Mouse (Mus musculus) regulatory T cell (primary cell): Measurements from ENCODE around the gene Ugcg.
"Not testable (repeated sequence)": the region's sequence is repeated elsewhere in the genome, so short reads cannot be mapped to it uniquely, and the experiment has no call there.

Source experiments
- in situ Hi-C: fragments of 300-600 bp; cut with MboI, MseI; formaldehyde crosslinking; loops from one replicate; pipeline ENCODE4 v1.15.1; 2025; ENCODE audit warnings: high pct_unique_total_duplicates

Gene Ugcg

DNA sequence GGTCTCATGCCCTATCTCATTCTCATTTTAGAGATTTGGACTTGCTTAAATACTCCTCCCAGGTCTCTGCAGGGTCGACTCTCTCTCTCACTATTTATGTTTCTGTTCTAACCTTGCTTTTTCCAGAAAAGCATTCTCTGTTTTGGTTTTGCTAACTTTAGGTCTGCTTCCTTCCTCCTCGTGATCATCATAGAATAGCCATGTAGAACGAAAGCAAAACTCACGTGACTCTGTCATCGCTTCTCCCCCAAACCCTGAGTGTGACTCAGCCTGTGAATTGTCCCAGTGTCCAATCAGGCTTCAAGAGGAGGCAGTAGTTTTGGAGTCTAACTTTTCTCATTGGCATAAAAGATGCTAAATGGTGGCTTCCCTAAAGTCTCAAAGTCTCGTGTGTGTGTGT lies 65.3 kb downstream of the Ugcg start:
- in situ Hi-C loops, result loop anchor here (5.0 kb wide), 1 partner anchor 52 kb away; no protein-coding TSS in a partner anchor

DNA sequence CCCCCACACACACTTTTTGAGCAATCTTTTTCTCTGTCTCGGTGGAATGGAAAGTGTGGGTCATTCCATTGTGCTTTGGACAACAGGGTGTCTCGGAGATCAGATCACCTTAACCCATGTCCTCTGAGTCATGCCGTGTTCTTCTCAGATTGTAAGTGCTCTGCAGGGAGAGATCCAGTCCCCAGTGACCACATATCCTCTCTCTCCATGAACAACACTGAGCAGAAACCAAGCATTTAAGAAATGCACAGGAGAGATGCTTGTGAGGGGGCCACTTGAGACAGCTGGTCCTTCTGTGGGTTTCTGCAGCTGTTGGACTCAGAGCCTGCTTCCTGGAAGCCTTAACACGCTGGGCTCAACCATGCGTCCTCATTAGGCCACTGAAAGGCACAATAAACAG lies 66.9 kb downstream of the Ugcg start:
- in situ Hi-C loops, result no loop called here

GRCm38 (mm10) chr4:59257866-59258265 lies 68.8 kb downstream of the Ugcg start:
- in situ Hi-C loops, result no loop called here

- in situ Hi-C loops, result no loop called here
These were observed 69.7 kb downstream of the Ugcg start for GRCm38 (mm10) chr4:59258771-59259170.

DNA sequence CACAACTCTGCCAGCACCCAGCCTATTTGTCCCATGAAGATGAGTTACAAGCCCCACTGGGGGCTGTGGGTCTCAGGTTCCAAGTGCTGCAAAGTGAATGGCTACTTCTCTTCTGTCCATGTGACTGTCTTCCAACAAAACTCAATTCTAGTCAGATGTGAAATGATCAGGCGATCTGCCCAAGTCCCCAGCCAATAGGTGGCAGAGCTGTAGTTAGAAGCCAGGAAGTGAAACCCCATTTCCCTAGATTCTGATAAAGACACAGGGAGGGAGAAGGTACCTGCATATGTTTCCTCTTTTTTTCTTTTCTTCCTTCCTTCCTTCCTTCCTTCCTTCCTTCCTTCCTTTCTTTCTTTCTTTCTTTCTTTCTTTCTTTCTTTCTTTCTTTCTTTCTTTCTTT lies 70.7 kb downstream of the Ugcg start:
- in situ Hi-C loops, result no loop called here

DNA sequence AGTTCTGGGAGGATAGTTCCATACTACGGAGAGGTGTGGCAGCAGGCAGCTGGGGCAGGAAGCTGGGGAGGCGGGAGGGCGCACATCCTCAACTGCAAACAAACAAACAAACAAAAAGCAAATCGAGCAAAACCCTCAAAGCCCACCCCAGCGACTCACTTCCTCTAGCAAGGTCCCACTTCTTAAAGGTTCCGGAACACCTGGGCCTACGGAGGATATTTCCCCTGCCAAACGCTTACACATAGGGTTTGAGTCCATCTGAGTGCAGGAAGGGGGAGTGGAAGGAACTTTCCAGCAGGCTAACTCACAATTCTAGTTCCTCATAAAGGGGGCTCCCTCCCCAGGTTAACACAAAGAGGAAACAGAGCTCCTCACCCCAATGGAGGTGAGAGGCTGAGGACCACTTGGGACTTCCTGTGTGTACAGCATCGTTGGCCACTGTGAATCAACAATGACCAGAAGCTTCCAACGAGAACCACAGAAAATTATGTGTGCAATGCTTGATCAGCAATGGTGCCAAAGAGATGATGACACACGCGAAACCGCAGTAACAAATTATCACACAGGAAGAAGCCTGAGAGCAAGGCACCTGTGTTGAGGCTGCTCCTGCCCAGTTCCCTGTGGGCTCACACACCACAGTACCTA lies 71.9 kb downstream of the Ugcg start:
- in situ Hi-C loops, result no loop called here

DNA sequence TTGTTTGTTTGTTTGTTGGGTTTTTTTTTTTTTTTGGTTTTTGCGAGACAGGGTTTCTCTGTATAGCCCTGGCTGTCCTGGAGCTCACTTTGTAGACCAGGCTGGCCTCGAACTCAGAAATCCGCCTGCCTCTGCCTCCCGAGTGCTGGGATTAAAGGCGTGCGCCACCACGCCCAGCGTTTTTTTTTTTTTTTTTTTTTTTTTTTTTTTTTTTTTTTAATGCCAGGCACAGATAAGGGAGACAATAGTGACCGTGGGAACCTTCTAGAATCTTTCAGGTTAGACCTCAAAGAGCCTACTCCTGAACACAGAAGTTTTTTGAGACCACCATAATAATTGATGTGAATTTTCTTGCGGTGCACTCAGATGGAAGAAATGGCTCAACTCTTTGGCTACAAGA lies 72.5 kb downstream of the Ugcg start:
- in situ Hi-C loops, result not testable (repeated sequence)

DNA sequence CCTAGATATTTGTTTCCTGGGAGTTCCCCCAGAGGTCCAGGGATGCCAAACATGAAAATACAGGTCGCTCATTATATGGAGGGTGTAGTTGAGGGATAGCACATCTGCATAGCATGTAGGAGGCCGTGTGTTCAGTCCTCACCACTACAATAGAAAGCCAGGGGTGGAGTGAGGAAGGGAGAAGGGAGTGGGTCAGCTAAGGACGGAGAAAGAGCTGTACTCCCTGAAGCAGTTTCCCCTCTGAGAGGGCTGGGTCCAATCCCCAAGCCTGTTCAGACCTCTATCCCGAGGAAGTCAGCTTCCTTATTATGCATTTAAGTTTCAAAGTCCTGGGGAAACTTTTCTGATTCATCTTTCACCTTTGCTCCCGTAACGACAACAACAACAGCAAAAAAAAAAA lies 73.1 kb downstream of the Ugcg start:
- in situ Hi-C loops, result no loop called here

- in situ Hi-C loops, result no loop called here
These were observed 74.4 kb downstream of the Ugcg start for GRCm38 (mm10) chr4:59263418-59263817.

- in situ Hi-C loops, result no loop called here
These were observed 75.6 kb downstream of the Ugcg start for GRCm38 (mm10) chr4:59264611-59265095.

GRCm38 (mm10) chr4:59265182-59265581 lies 76.1 kb downstream of the Ugcg start:
- in situ Hi-C loops, result no loop called here

DNA sequence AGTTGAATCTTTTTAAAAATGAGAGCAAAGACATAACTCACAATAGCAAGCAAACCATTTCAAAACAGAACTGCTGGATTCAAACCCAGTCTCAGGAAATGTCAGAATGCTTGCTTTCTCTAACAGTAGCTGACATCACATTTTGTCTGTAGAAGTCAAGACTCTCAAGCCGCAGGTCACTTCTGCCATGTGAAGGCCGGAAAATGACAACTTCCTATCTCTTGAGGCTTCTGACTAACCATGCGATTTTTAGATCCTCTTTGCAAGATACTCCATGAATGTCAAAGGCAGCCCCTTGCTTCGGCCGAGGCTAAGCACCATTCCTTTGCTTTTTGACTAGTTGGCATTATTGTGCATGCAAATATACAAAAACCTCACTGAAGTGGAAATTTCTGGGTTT lies 76.6 kb downstream of the Ugcg start:
- in situ Hi-C loops, result no loop called here
